Mouse (Mus musculus) lung, embryonic 14.5 days (tissue): ENCODE measurements around the gene Siglec1. TPM values are rescaled to one million over a fixed set of nuclear protein-coding genes. Genes with fewer than 3 reads are reported as not detected.
"Not testable (repeated sequence)": the region's sequence is repeated elsewhere in the genome, so short reads cannot be mapped to it uniquely, and the experiment has no call there.

Experiments
- ATAC-seq: fragments of 200-750 bp; cut with Nextera tagmentation; 2 replicates; pipeline ENCODE4 v1.8.0; 2017; ENCODE audit warnings: mild to moderate bottlenecking, moderate TSS enrichment, moderate library complexity; ENCODE audit not compliant: insufficient read depth
- DNase-seq: peaks from one replicate; pipeline ENCODE4 v3.0.0-alpha.2; 2015
- H3K27ac ChIP-seq: fragments of 300-500 bp; sonication (generic); 2 replicates; pipeline ENCODE4 v1.5.1; 2014; ENCODE audit warnings: low read depth, mild to moderate bottlenecking, moderate library complexity
- H3K27me3 ChIP-seq: fragments of 300-500 bp; sonication (generic); 2 replicates; pipeline ENCODE4 v1.6.1; 2014; ENCODE audit warnings: low read length, control low read depth; ENCODE audit not compliant: insufficient read depth
- H3K36me3 ChIP-seq: fragments of 300-500 bp; sonication (generic); 2 replicates; pipeline ENCODE4 v1.6.1; 2014; ENCODE audit warnings: control low read depth; ENCODE audit not compliant: insufficient read depth
- H3K4me1 ChIP-seq: fragments of 300-500 bp; sonication (generic); 2 replicates; pipeline ENCODE4 v1.6.1; 2014; ENCODE audit warnings: antibody characterized with exemption, control low read depth; ENCODE audit not compliant: insufficient read depth
- H3K4me2 ChIP-seq: fragments of 300-500 bp; sonication (generic); 2 replicates; pipeline ENCODE4 v1.6.1; 2014; ENCODE audit warnings: mild to moderate bottlenecking
- H3K4me3 ChIP-seq: fragments of 300-500 bp; sonication (generic); 2 replicates; pipeline ENCODE4 v1.5.1; 2014; ENCODE audit warnings: low read depth, low read length
- H3K9ac ChIP-seq: fragments of 300-500 bp; sonication (generic); 2 replicates; pipeline ENCODE4 v1.6.1; 2014
- H3K9me3 ChIP-seq: fragments of 300-500 bp; sonication (generic); 2 replicates; pipeline ENCODE4 v1.6.1; 2016; ENCODE audit warnings: low read depth, low read length, control low read depth
- CTCF ChIP-seq: IDR thresholded peaks from 2 replicates; pipeline ENCODE4 v1.5.1; 2016; ENCODE audit warnings: antibody characterized with exemption, low read depth
- whole genome bisulfite sequencing: fragments of 180-500 bp; shearing (Covaris S2); extraction: QIAGEN DNeasy Blood & Tissue Kit; methylation state at CpG from one replicate; pipeline ENCODE4 v1.1.7; 2014; 5-methylcytosine and 5-hydroxymethylcytosine counted together
- polyA plus RNA-seq: library from polyadenylated mRNA; unstranded; fragments of >200 nt; fragmentation: Nextera tagmentation; extraction: Ambion mirVana; gene quantifications from 2 replicates; pipeline ENCODE4 v1.2.1, GENCODE M21; 2014

Gene Siglec1
- polyA plus RNA-seq, 1 experiment from 2014 or later: 0.34 TPM

GRCm38 (mm10) chr2:131042988-131043387, 43.6 kb downstream of the Siglec1 start, which contains the start of gene Gfra4:
Gfra4 (minus strand) TSS chr2:131043088.
- Histone ChIP-seq H3K27ac (no peak within 1 kb of the TSS), H3K4me2 (no peak within 1 kb of the TSS), H3K4me1 (peaks cover 10% of the 10 kb centered on the region; the same call in 1 of the 2 replicates), H3K9ac (no peak within 1 kb of the TSS), H3K27me3 (peaks cover 38% of the 10 kb centered on the region), H3K9me3 (no peaks in the 10 kb centered on the region), H3K4me3 (0 out of 2 replicates have a peak within 1 kb of the TSS, but pooled peaks have one; percentile 54), H3K36me3 (no peaks in the 10 kb centered on the region)
- 68% methylated on average over 2 of the region's 2 CpGs for WGBS
- DNase-seq (no peak), ATAC-seq (no peak)
- TF ChIP-seq CTCF: no peak

- H3K4me2 ChIP-seq: peak overlapping the region; percentile 94
- H3K9me3 ChIP-seq: no peaks in the 10 kb centered on the region
- ATAC-seq (peak; percentile 57; the same call in 1 of the 2 replicates), DNase-seq (peak; percentile 67)
- H3K36me3 ChIP-seq: no peaks in the 10 kb centered on the region
- H3K4me3 ChIP-seq: peak overlapping the region; percentile 54
- H3K9ac ChIP-seq: peak overlapping the region; percentile 69
- H3K27me3 ChIP-seq: peaks cover 38% of the 10 kb centered on the region
- 2% methylated on average over 114 of the region's 115 CpGs for WGBS
- no peak for TF ChIP-seq CTCF
- peaks cover 10% of the 10 kb centered on the region; the same call in 1 of the 2 replicates for H3K4me1 ChIP-seq
- H3K27ac ChIP-seq: no peak overlapping the region
These were observed 45.4 kb downstream of the Siglec1 start for GRCm38 (mm10) chr2:131040854-131041825.

GRCm38 (mm10) chr2:131038675-131039074, 47.9 kb downstream of the Siglec1 start:
- no peak for DNase-seq
- no peak for ATAC-seq
- WGBS: 75% methylated on average over 5 of the region's 5 CpGs
- H3K4me2 ChIP-seq: no peak overlapping the region
- H3K27ac ChIP-seq: no peak overlapping the region
- no peaks in the 10 kb centered on the region for H3K36me3 ChIP-seq
- H3K4me3 ChIP-seq: no peak overlapping the region
- no peaks in the 10 kb centered on the region for H3K9me3 ChIP-seq
- TF ChIP-seq CTCF: no peak
- H3K27me3 ChIP-seq: peaks cover 38% of the 10 kb centered on the region
- H3K9ac ChIP-seq: no peak overlapping the region
- no peaks in the 10 kb centered on the region for H3K4me1 ChIP-seq

- no peak overlapping the region for H3K4me2 ChIP-seq
- ATAC-seq (no peak), DNase-seq (no peak)
- H3K27me3 ChIP-seq: peaks cover 38% of the 10 kb centered on the region
- no peak overlapping the region for H3K27ac ChIP-seq
- TF ChIP-seq CTCF: no peak
- WGBS: 80% methylated on average over 6 of the region's 6 CpGs
- no peaks in the 10 kb centered on the region for H3K4me1 ChIP-seq
- no peaks in the 10 kb centered on the region for H3K36me3 ChIP-seq
- no peaks in the 10 kb centered on the region for H3K9me3 ChIP-seq
- no peak overlapping the region for H3K4me3 ChIP-seq
- H3K9ac ChIP-seq: no peak overlapping the region
These were observed 48.4 kb downstream of the Siglec1 start for GRCm38 (mm10) chr2:131038197-131038596.

GRCm38 (mm10) chr2:131037226-131037990, 49.2 kb downstream of the Siglec1 start:
- Histone ChIP-seq H3K27me3 (peaks cover 31% of the 10 kb centered on the region), H3K27ac (no peak overlapping the region), H3K36me3 (no peaks in the 10 kb centered on the region), H3K9ac (no peak overlapping the region), H3K4me1 (no peaks in the 10 kb centered on the region), H3K9me3 (no peaks in the 10 kb centered on the region), H3K4me2 (no peak overlapping the region), H3K4me3 (no peak overlapping the region)
- TF ChIP-seq CTCF: no peak
- WGBS: 37% methylated on average over 17 of the region's 17 CpGs
- peak; percentile 13 for DNase-seq
- ATAC-seq: no peak

GRCm38 (mm10) chr2:131036757-131037156, 49.8 kb downstream of the Siglec1 start:
- H3K27ac ChIP-seq: no peak overlapping the region
- no peak for TF ChIP-seq CTCF
- no peaks in the 10 kb centered on the region for H3K36me3 ChIP-seq
- ATAC-seq: no peak
- no peaks in the 10 kb centered on the region for H3K4me1 ChIP-seq
- H3K4me2 ChIP-seq: no peak overlapping the region
- H3K9me3 ChIP-seq: no peaks in the 10 kb centered on the region
- DNase-seq: no peak
- no peak overlapping the region for H3K4me3 ChIP-seq
- peaks cover 25% of the 10 kb centered on the region for H3K27me3 ChIP-seq
- no peak overlapping the region for H3K9ac ChIP-seq

- no peak overlapping the region for H3K4me2 ChIP-seq
- no peak overlapping the region for H3K4me3 ChIP-seq
- no peak overlapping the region for H3K27ac ChIP-seq
- ATAC-seq (no peak), DNase-seq (no peak)
- no peaks in the 10 kb centered on the region for H3K4me1 ChIP-seq
- H3K27me3 ChIP-seq: peaks cover 20% of the 10 kb centered on the region
- no peak overlapping the region for H3K9ac ChIP-seq
- H3K36me3 ChIP-seq: no peaks in the 10 kb centered on the region
- no peaks in the 10 kb centered on the region for H3K9me3 ChIP-seq
- WGBS: 84% methylated on average over 2 of the region's 2 CpGs
- TF ChIP-seq CTCF: no peak
These were observed 50.2 kb downstream of the Siglec1 start for GRCm38 (mm10) chr2:131036343-131036742.

- 44% methylated on average over 1 of the region's 1 CpGs for WGBS
- H3K27me3 ChIP-seq, DNase-seq, H3K4me2 ChIP-seq, H3K9ac ChIP-seq, H3K4me3 ChIP-seq, H3K4me1 ChIP-seq, H3K9me3 ChIP-seq, ATAC-seq, H3K27ac ChIP-seq: not testable (repeated sequence)
- 0 out of 2 replicates have a peak, but pooled peaks cover 12% of the 10 kb centered on the region for H3K36me3 ChIP-seq
These were observed 55.2 kb downstream of the Siglec1 start for GRCm38 (mm10) chr2:131031406-131031805.
